Mouse (Mus musculus) cerebellum, adult (tissue): ENCODE data around the gene I830077J02Rik.
A peak's percentile ranks its signal among the peaks of the same experiment; 100 is the strongest.

ENCODE experiments used
- ATAC-seq: cut with Nextera tagmentation; 2 replicates; pipeline ENCODE4 v1.9.2; 2017; ENCODE audit warnings: mild to moderate bottlenecking, moderate library complexity, mixed read lengths; ENCODE audit not compliant: insufficient number of reproducible peaks, low FRiP score, low TSS enrichment

Gene I830077J02Rik

DNA sequence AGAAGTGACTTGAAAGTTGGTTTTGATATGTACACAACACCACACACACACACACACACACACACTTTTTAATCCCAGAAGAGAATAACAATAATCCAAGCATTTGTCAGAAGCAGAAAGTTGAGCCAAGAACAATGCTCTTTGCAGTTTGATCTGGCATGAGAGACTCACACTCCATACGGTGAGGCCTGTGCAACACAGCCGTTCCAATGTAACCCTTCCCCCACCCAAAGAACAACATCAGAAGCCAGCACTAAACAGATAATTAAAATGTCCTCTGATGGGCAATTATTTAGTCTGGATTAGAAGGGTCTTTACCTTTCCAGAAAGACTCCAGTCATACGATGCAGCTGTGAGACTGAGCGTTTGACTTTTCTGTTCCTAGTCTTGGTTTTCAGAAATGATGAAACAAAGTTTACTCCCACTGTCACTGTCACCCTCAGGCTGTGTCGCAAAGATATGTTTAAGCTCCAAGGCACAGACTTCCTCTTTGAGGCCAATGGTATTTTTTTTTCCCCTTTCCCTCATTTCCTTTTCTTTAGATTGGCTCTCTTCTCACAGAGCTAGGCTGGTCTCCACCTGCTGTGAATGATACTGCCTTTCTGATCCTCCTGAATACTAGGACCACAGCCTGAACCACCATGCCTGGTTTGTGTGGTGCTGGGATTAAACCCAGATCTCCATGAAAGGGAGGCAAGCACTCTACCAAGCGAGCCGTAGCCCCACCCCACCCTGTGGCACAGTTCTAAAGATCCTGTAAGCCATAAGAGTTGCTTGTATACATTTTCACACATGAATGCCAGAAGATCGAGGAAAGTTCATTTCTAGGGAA lies at the start of gene I830077J02Rik:
TSS of gene I830077J02Rik (minus strand) at position 425 of the 832 bp plus-strand sequence.
- no peak for ATAC-seq

DNA sequence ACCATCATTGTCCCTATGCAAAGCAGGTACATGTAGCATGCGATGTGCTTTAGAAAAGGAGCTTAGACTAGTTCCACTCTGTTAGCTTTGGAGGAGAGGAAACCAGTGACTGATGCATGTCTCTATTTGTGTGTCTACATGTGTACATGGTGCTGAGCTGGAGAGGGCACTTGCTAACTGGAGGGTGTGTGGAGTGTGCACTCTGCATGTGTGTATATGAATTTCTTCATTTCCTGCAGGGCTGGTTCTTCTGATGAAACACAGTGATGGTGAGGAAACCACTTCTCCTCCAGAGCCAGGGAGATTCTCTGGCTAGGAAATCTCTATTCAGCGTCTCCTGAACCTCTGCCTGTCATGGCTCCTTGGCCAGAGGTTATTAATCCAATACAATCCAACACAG lies 41.7 kb upstream of the I830077J02Rik start:
- no peak for ATAC-seq

DNA sequence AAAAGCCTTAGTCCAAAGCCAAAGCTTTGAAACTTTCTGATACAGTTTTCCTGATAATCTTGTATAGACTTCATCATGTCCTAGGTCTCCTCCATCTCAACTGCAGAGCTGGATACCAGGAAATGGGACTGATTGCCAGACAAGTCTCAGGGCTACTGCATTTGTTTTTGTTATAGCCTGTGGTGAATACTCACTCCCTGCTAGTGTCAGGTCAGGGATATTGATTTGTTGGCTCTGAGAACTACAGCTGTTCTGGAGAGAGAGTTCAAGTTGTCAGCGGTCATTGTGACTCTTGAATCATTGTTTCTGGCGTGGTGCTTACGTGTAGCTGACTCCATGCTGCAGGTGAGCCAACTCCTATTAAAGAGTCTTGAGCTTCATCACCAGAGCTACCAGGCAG lies 40.9 kb upstream of the I830077J02Rik start, which contains the start of gene Ovgp1:
TSS of gene Ovgp1 (plus strand) at position 301 of the 400 bp plus-strand sequence.
- no peak for ATAC-seq

DNA sequence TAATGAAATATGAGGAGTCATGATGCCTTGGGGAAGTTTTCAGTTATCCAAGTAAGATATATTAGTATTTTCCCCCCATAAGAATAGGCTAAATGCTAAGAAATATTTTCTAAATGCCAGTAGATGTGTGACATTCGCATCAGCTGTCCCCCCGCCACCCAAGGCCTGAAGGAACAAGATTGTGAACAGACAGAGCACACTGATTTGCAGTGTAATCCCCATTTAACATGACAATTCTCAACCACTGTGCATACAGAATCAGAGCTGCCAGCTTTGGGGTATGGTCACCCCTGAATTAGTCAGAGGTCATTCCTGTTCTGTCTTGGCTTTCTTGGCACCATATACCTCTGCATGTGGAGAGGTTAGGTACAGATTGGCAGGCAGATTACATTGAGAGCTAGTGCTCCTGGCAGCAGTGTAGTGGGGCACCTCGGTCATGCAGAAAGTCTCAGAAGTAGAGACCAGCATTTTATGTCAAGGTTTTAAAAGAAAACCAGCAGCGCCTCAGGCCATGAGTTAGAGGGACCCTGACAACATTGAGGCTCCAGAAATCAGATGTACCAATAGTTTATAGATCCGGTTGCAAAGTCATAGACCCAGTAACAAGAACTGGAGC lies 39.5 kb upstream of the I830077J02Rik start:
- ATAC-seq, result no peak

DNA sequence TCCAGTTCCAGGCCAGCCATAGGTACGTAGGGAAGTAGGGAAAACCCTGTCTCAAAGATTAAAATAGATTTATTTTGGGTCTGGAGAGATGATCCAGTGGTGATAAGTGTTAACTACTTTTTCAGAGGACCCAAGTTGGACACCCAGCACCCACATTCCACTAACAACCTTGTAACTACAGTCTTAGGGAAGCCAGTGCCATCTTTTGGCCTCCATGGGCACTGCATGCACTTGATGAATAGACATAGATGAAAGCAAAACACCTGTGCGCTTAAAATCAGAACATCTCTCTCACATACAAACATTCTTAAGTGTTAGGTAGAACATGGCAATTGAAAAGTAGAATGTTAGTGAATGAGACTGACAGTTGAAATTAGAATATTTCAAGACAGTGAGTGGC lies 28.2 kb upstream of the I830077J02Rik start:
- no peak for ATAC-seq

DNA sequence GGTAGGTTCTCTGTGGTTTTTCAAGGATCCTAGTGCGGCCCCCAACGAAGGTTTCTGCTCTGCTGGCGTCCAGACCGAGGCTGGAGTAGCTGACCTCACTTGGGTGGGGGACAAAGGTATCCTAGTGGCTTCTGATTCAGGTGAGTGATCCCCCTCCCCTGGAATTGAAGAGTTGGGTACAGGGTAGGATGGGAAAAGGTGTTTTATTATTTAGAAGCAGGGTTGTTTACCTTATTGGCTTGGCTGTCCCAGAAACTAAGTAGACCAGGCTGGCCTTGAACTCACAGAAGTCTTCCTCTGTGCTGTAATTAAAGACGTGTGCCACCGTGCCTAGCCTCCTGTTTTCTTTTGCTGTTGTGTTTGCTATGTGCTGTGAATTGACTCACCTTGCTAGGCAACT lies 27.5 kb upstream of the I830077J02Rik start, which contains the start of gene Atp5f1:
TSS of gene Atp5f1 (minus strand) at position 101 of the 400 bp plus-strand sequence.
- no peak for ATAC-seq

DNA sequence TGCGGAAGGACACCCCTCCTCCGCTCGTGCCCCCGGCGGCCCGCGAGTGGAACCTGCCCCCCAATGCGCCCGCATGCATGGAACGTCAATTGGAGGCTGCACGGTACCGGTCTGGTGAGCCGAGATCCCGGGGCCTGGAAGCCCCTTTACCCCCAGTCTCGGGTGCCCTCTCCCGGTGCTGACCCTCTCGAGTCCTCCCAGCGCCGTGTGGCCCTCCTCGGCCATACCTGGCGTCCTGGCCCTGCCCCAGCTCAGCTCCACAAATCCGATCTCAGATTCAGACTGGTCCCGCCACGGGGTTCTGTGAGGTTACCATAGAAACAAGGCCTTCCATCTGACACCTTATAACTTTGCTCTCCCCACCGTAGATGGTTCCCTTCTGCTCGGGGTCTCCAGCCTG lies 27.1 kb upstream of the I830077J02Rik start:
- peak; percentile 67; the same call in 1 of the 2 replicates for ATAC-seq

DNA sequence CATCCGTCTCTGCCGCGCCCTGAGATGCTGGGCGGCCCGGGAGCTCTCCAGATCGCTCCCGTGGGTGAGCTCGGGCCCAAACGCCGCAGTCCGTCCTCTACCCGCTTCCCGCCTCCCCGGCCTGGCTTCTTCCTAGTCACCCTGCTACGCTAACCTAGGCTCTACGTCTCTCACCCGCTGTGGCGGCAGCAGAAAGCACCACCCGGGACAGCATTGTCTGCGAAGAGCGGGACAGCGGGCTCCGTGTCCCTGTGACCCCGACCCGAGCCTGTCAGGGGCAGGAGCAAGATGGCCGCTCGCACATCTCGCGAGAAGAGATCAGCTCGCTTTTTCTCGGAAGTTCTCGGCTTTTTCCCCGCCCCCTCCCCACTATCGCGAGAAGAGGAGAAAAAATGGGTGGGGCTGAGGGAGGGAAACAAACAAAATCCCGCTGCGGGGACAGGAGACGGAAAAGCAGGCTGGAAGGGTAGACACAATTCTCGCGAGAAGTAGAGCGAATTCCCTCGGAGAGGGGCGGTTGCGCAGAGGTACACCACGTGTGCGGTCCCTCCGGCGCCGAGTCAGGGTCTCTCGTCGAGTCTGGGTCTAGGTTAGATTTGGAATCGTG lies 26.6 kb upstream of the I830077J02Rik start, which contains the start of gene Wdr77:
TSS of gene Wdr77 (plus strand) at position 396 of the 607 bp plus-strand sequence.
- peak; percentile 89 for ATAC-seq

DNA sequence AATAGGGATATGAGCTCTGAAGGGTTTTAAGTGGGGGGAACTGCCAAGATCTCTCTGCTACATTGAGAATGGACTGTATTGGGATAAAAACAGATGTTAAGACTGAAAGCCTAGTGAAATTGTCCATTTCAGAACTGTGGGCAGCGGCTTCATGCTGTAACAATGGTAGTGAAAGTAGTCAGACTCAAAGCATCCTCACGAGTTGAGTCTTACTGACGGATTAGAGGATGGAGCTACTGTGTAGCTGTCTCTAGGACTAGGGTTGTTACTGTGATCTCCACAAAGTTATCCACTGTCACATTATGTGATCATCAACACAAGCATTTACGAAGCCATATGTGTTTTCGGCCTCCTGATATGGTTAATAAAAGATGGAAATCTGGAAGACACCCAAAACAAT lies 25.7 kb upstream of the I830077J02Rik start:
- no peak for ATAC-seq

DNA sequence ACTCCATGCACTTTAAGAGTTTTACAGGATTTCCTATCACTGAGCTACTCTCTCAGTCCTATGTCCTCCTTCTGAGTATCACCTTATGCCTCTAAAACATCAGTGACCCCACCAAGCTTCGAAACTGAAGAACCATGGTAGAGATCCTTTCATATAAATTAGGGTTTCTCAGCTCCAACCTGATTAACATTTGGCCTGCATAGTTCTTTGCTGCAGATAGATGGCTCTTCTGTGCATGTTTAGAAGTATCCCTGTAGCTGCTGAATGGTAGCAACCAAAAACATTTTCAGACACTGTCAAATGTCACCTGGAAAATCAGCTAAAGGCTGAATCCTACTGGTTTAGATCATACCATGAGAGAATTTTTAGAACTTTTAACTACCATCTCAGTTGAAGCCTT lies 24.8 kb upstream of the I830077J02Rik start:
- no peak for ATAC-seq

DNA sequence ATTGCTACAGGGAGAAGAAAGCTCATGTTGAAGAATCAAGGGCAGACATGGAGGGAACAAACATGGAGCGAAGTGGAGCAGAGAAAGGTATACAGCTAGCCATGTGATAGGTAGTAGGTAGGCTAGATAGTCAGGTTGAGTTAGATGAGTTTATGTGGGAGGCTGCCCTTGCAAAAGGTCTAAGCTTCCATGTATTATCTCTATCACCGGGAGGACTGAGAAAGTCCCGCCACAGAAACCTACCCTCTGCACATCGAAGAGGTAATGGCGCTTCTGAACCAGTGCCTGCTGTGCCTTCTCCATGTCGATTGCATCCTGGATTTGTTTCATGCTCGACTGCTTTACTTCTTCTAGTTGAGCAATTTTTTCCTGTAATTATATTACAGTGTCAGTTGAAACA lies 18.9 kb upstream of the I830077J02Rik start:
- no peak for ATAC-seq

DNA sequence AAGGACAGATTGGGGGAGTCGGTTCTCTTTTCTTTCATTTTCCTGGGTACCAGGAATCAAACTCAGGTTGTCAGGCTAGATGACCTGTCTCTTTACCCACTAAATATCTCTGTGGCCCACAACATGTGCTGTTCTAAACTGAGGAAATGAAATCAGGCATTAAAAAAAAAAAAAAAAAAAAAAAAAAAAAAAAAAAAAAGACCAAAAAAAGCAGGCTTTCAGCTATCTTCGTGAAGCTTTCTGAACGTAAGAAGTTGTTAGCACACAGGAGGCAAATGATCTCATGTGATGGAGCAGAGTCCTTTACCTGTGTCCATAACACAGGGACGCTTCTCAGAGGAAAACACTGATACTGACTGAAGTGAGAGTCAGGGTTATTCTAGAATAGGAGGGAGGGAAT lies 3.6 kb upstream of the I830077J02Rik start:
- no peak for ATAC-seq

DNA sequence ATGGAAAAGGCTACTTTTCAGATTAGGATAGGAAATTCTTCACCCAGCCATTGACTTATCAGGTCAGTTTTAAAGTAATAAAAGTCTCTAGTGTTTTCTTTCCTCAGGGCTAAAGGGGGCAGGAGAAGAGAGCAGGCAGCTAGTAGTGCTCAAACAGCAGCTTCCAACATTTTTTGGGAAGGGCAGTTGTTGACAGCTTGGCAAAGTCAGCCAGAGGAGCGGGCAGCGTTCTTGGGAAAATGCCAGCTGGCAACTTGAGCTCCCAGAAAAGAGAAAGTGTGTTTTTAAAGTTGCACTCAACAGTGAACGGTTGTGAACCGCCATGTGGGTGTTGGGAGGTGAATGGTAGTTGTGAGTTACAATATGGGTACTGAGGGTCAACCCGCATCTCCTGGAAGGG lies 2.6 kb upstream of the I830077J02Rik start:
- ATAC-seq, result no peak

DNA sequence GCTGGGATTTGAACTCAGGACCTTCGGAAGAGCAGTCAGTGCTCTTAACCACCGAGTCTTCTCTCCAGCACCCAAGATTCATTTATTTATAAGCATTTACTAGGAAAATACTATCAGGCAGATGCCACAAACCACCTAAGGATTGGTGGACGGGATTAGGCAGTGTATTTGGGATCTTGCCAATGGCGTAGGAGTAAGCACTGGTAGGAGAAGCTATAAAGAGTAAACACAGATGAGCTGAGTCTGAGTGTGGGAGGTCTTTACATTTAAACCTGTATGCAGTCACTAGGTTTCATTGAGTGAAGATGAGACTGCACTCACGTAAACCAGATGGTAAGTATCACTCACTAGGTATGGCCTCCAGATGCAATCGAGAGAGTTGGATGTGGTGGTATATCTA lies 1.5 kb upstream of the I830077J02Rik start:
- ATAC-seq, result no peak

DNA sequence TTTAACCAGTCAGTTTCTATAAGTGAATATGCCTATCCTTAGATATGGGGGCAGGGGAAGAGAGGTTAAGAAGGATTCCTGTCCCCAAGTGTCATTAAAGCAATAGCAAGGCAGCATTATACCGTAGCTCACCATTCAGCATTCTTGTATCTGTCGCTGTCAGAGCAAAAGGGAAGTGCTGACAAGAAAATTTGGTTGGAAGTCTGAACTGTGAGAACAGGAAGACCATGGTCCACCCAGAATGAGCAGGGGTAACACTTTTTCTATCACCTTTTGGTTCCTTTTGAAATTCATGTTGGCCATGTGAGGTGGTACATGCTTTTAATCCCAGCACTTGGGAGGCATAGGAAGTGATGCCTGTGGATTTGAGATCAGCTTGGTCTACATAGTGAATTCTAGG lies 1.4 kb downstream of the I830077J02Rik start:
- no peak for ATAC-seq

DNA sequence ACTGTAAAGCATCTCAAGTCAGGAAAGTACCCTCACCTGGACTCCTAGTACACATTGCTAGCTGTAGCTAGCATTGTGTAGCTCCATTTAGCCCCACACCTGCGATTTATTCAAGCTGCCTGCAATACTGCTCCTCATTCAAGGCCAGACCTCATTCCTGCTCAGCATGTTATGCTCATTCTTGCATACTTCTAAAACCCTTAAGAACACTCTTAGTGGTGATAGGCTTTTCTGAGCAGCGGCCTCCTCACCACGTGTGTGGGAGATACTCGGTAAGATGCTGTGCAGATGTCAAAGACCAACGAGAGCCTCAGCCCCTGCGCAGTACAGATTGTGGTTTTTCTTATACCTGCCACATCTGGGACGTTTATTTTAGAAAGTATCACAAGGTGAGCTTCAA lies 2.6 kb downstream of the I830077J02Rik start:
- no peak for ATAC-seq

DNA sequence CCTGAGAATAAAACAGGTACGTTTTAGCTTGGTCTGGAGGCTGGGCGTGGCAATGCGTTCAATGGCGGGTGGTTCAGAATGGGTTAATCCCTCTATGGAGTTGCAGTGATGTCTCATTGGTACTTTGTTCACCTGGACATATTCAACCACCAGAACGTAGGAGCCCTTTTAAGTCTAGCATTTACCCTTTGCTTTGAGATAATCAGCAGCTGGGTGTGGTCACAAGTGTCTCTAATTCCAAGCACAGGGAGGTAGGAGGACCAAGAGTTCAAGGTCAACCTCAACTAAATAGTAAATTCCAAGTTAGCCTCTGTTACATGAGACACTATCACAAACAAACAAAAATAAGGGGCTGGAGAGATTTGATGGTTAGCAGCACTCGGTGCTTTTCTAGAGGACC lies 3.7 kb downstream of the I830077J02Rik start:
- no peak for ATAC-seq

DNA sequence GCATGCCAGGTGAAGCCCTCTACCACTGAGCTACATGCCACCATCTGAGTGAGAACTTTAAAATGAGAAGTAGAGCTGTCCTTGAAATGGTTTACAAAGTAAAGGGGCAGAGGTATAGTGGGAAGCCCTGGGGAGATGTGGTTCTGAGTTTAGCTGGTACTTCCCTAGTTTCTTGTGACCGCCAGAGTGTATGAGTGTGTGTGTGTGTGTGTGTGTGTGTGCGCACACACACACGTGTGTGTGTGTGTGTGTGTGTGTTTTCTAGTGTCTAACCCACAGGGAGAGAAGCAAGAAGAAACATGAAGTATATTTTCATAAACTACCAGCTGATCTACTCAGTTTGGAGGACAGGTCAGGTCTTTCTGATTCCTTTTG lies 4.3 kb downstream of the I830077J02Rik start:
- ATAC-seq, result no peak

DNA sequence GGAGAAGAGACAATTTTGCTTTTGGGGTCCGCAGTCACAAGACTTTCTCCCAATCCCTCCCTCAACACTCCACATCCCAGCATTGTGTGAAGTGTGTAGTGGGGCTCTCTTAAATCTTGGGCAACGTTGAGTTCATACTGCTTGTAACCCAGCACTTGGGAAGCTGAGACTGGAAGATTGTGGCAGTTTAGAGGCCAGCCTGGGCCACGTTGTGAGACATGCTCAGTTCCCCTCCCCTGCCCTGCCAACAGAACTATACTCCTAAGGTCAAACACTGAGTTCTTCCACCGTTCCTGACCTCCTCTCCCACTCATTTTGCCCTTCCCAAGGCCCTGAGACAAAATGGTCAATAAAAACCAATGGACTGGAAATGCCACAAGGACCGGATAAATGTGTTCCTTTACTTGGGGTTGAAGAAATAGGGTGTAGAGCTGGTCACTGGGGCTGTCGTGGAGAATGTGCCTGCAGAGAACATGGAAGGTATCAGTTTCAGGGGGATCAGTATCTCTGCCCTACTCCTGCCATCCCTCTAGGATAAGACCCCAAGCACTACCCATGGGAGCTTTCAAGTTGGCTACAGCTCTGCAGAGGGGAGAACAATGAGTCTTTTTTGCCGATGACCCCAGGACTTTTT lies 4.8 kb downstream of the I830077J02Rik start:
- ATAC-seq, result no peak

DNA sequence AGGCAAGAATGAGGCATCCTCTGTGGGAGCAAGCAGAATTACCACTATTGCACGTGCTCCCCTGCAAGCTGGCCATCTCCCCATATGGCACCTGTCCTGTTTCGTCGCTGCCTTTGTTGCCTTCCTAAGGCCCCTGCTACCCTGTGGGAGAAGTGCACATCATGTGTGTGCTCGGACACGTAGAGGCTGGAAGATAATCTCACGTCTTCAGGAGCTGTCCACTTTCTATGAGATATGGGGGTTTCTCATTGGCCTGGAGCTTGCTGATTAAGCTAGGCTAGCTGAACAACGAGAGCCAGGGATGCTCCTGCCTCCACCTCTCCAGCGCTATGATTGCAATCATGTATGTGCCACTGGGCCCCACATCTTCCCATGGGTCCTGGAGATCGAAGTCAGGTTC lies 7.8 kb downstream of the I830077J02Rik start:
- no peak for ATAC-seq

DNA sequence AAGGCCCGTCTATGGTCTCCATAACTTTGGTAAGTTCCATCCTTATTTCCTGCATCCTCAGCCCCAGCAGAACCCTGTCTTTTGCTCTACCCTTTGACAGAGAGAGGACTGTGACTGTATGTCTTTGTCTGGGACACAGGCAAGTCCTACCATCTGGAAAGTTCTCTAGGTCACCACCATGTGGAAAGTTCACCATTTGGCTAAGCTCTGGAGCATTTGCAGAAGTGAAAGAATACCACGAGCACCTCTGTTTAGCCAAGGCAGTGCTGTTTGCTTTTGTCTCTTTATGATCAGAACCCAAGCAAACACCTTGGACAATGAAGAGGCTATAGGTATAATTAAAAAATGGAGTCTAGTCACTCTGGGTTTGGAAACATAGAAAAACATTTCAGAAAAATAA lies 10.5 kb downstream of the I830077J02Rik start:
- ATAC-seq, result no peak
